Mouse (Mus musculus) A20 (cell line): ENCODE data around the gene Cntn6.

Source experiments
- DNase-seq: peaks from one replicate; pipeline ENCODE4 v3.0.0-alpha.2; 2011; ENCODE audit warnings: low read depth, low spot score

Gene Cntn6

DNA sequence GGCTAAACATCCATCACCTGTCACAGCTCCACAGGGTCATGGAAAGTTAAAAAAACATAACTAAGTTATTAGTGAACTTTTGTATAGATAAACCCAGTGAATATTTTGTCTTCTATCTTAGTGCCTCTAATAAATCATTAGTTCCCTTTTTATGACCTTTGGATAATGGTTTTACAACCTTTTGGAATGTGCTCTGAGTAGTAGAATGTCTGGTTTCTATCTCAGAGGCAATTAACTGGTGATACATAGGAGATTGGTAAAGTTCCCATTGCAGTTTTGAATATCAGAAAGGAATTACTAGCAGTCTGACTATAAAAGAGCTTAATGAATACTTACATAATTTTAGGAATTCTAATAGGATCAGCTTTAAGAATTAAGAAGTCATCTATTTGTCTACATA is 265.5 kb downstream of the Cntn6 start:
- no peak for DNase-seq

DNA sequence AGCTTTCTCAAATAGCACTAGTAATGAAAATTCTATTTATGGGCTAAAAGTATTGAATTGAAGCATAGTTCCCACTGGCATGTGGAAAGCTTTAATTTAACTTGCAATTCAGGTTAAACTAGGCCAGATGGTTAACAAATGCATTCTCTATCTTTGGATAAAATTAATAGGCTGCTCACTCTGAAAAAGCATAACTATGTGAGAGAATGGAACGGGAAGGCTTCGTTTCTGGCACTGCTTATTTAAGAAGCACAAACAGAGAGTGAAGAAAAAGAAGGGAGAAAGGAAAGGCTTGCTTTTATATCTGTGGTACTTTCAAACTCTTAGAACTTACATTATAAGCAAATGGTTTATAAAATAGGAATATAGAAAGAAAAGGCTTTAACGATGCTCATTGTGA is 268.6 kb downstream of the Cntn6 start:
- no peak for DNase-seq

- DNase-seq: no peak
Observed at GRCm38 (mm10) chr6:104783891-104784290, 291.3 kb downstream of the Cntn6 start.

- no peak for DNase-seq
Observed at GRCm38 (mm10) chr6:104787502-104787901, 294.9 kb downstream of the Cntn6 start.

GRCm38 (mm10) chr6:104808526-104808925 is 315.9 kb downstream of the Cntn6 start:
- no peak for DNase-seq

- no peak for DNase-seq
Observed at GRCm38 (mm10) chr6:104815610-104816009, 323.0 kb downstream of the Cntn6 start.

DNA sequence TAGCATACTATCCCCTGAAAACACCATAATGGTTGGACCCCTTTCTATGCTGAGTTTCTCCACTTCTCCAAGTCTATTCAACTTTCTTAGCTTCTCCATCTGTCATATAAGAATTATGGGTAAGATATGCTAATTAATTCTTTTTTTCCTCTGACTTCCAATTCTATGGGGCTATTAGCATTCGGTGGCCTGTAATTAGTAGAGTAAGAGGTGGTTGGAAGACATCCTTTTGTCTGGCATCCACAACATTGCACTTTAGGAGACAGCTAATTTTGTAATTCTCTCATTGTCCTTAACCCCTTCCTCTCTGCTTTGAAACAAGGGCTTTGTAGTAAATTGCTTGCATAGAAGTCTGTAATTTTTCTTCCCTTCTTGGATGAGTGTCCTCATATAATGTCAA is 387.1 kb downstream of the Cntn6 start:
- no peak for DNase-seq

GRCm38 (mm10) chr6:104884021-104884420 is 391.4 kb downstream of the Cntn6 start:
- no peak for DNase-seq

DNA sequence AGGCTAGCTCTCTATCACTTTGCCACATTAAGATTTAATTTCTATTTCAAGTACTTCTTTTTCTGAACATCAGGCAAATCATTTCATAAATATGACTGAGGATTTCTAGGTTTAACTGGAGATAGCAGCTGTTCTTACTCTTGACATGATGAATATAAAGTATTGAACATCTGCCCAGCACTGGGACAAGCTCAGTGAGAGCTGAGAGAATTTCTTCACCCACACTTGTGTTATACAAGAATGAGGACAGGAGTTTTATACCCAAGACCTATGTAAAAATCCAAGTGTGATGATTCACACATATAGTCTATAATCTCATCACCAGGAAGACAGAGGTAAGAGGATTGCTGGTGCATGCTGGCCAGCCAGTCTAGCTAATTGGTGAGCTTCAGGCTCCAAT is 393.2 kb downstream of the Cntn6 start:
- no peak for DNase-seq

DNA sequence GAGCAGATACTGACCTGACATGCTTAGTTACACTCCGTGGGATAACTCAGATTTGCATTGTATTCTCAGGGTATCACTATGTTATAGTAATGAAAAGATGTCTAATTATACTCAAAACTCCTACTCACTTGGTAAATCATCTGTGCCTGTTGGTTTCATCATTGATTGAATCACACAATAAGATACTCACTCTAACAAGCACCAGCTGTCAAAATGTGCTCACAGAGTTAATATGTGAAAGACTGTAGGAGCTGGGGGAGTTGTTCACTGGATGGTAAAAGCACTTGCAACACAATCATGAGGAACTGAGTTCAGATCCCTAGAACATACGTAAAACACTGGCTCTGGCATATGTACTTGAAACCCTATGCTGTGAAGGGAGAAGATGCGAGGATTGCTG is 398.5 kb downstream of the Cntn6 start:
- no peak for DNase-seq
